Mouse (Mus musculus) megakaryocyte, embryonic 14.5 days (primary cell): ENCODE measurements around the gene Ctnnbl1.

Source experiments
- FLI1 ChIP-seq: IDR thresholded peaks from 2 replicates; pipeline ENCODE4 v1.6.1; 2012; ENCODE audit warnings: low read length, inconsistent platforms, mixed read lengths
- GATA1 ChIP-seq: IDR thresholded peaks from 3 replicates; pipeline ENCODE4 v1.6.1; 2012; ENCODE audit warnings: mixed read lengths, low read length, inconsistent platforms, borderline replicate concordance

DNA sequence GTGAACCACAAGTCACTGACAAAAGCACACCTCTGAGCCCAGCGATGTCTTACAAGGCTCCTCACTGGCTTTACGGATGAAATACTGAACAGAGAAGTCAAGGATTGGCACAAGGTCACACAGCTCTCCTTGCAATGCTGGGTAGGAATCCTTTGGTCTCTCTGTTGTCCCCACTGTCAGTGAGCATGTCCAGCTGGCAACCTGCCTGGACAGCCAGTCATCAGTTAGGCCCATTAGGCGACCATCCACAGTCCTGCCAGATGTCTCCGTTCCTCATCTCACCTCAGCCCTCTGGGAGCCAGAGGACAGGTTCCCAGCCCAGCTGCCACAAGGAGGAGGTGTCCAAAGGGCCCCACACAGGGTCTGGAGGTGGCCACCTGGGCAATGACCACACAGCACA is 159.9 kb downstream of the Ctnnbl1 start:
- TF ChIP-seq GATA1, result no peak
- no peak for TF ChIP-seq FLI1
